Mouse (Mus musculus): ENCODE measurements at regions not wholly inside any gene's neighbourhood (a gene's known extent, or its start where the extent isn't known, plus 50 kb on each side); places are given as distances from the start of the nearest gene placed in this dataset.

DNA sequence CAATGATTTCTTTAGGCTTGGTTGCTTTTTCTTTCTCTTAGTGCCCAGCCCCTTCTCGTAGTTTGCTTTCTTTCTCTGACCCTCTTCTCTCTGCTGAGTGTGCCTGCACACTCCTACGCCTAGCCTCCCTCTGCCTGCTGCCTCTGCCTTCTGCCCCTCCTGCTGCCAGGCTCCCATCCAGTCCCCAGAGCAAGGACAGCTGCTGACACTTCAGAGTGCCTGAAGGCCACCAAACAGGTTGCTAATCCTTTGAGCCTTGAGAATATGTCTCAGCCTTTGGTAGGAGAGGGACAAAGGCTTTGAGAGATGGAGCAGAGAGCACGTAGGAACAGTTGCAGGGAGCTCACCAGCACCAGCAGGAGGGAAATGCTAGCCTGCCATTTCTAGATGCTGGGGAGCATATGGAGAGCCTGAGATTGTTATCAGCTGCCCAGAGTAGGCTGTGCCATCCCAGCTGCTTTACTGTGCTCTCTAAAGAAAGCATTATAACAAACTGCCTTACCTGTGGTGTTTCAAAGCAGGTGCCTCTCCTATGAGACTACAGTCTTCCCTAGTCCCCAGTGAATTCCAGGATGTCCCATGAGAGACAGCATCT lies 103.0 kb upstream of the Arrdc4 start:
- no peak for ATAC-seq

DNA sequence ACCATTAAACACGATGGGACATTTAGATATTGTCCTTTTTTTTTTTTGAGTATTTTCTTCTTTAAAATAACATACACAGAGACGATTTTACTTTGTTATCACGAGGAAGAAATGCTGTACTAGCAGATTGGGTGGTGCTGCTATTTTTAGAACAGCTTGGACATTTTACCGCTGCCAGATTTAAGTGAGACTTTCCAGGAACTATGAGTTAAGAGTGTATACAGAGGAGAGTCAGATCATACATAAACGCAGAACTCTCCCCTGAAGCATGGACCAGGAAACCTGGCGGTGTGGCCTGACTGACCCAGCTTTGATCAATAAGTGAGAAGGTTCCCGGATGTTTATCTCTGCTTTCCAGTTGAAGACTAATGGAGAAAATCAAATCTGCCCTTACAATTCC lies 95.6 kb upstream of the Arrdc4 start:
- no peak for ATAC-seq

DNA sequence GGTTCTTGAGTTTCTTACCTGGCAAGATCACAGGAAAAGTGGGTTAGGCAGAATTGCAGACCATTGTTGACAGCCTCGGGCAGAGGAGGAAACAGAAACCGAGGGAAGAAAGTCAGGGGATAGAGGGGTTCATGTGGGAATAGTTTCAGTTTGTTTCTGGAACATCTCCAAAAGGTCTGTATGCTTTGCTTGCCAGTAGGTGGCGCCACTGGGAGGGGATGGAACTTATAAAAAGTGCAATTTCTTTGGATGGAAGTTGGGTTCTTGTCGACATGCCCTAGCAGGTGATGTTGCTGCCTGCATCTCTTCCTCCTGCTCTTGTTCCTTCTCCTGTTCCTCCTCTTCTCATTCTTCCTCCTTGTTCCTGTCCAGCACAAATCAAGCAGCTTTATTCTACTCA lies 94.3 kb upstream of the Arrdc4 start:
- ATAC-seq, result no peak

GRCm38 (mm10) chr7:68833977-68834791 lies 85.1 kb upstream of the Arrdc4 start:
- no peak for ATAC-seq

DNA sequence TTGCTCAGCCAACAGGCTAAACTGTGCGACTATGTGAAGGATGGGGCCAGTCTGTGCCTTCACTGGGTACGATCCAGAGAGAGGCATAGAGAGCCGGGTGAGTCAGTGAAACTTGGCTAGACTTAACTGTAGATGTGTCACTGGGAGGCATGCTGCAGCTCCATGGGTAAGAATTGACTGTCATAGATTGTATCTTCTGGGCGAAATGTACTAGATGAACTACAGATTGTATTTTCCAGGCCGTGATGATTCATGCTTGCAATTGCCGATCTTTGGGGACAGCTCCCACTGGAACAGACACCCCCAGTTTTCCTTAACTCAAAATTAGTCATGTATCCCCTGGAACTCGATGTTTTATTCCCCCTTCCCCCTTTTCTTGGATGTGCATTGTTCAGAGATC lies 84.5 kb upstream of the Arrdc4 start:
- no peak for ATAC-seq

GRCm38 (mm10) chr7:68829861-68830260 lies 80.8 kb upstream of the Arrdc4 start:
- ATAC-seq, result no peak

GRCm38 (mm10) chr7:68824399-68824798 lies 75.4 kb upstream of the Arrdc4 start:
- ATAC-seq, result no peak

DNA sequence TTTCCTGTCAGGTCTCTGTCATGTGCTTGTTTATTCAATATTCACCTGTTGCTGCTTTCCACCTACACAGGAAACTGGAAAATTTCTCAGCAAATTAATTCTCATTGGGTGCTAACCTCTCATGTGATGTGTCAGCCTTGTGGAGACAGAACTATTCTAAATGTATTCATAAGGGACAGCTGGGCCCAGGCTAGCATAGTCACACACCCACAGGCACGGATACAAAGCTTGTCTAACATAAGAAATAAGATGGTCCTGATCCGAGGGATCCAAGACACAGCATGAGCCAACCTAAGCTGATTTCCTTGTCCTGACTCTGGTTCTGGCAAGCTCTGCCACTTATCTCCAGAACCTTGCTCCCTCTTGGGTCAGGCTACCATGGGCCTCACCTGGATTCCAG lies 74.6 kb upstream of the Arrdc4 start:
- no peak for ATAC-seq

GRCm38 (mm10) chr7:68823189-68823588 lies 74.1 kb upstream of the Arrdc4 start:
- peak; percentile 57 for ATAC-seq

DNA sequence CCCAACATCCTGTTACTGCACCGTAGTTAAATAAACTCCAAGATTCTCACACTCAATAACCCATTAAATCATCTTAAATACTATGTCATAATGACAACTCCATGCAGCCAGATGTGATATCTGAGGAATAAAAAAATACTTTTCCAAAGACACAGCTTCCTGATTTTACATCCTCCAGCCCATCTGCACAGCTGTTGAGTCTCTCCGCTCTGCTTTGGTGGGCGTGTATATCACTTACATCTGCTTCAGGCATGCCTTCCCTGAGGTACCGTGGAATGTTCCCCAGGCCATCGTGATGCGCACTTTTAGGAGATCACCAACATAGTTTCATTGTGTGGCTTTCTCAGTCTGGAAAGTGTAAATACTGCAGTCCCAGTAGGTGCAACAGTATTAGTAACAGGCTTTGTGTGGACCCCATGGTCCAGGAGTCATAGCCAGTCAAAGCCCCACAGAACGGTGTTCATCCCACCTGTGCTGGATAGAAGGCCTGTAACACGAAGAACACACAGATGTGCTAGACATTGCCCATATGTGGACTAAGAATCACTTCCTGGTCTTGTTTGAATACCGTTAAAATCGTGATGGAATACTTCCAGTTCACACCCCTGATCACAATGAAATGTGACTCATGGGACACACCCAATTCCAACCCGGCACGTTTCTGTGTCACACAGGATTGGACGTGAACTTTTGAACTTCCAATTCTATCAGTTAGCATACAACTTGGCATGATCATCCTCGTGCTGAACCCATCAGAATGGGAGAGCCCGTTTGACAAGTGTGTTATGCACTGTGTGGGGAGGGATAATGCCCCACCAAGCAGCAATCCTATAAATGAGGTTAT lies 66.0 kb upstream of the Arrdc4 start:
- ATAC-seq, result no peak

DNA sequence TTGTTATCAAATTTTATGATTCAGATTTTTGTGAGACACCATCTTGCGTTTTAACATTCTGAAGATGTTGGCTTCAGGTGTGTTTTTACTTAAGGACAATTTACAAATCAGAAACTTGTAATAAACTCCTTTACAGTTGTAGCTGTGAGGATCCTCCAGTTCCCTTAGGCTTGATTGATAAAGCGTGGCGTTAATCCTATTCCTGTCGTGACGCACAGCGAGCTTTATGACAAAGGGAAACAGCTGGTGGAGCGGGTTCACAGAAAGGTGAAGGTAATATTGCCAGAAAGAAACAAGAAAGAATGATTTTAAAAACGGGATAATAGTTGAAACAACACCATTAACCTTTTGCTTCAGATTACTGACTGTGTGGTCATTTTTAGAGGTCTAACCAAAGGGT lies 60.7 kb upstream of the Arrdc4 start:
- ATAC-seq, result no peak
